Mouse (Mus musculus): Measurements from ENCODE around the gene Cd4.

- TF ChIP-seq POLR2A (IDR thresholded peaks at IDR 0.05; ENCODE audit: borderline replicate concordance, extremely low read depth, low read depth, low read length), result no peak
- TF ChIP-seq CTCF (IDR thresholded peaks at IDR 0.05; ENCODE audit: insufficient read depth, low read length), result no peak
These were observed 26.2 kb downstream of the Cd4 start for GRCm38 (mm10) chr6:124861802-124862201.

All from lung, adult 2 months (tissue).